13 mouse cellular contexts compared by ENCODE assay signal in the genomic region with DNA sequence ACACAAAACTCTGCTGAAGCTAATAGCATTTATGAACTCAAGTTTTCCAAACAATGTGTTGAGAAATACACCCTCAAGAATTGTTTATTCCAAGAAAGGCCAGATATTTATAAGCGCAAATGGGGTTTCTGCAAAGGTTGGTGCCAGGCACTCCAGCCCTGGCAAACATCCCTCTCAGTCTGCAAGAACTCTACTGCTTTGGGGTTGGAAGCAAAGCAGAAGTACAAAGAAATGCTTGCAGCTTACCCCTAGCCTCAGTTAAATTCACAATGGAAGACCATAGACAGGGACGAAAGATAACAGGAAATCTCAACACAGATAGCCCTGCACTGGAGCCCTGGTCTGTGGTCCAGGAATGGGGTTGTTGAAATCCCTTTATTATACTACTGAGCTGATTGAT.
DNase-seq lines count a peak whose midpoint lies in the region; ATAC-seq lines count a peak whose summit lies in the region.
"Had no signal": no experiment of that assay in that cellular context is flagged by ENCODE, and none has a peak within 500 bp of the region (broad histone marks: within the 10 kb centered on the region; RNA-seq: fewer than 3 reads in every experiment).

No protein-coding gene starts in this region.

- H3K27ac ChIP-seq in midbrain, embryonic 11.5 days (ENCODE audit: low read depth, low read length): peak overlapping the region; percentile 76
- H3K27ac ChIP-seq in midbrain, embryonic 15.5 days: no peak overlapping the region
- H3K27ac ChIP-seq: kidney, embryonic 15.5 days; lung, embryonic 15.5 days had no signal

- H3K36me3 ChIP-seq in midbrain, embryonic 11.5 days (ENCODE audit: control insufficient read depth, insufficient read depth, low read length): no peaks in the 10 kb centered on the region
- H3K36me3 ChIP-seq in midbrain, embryonic 15.5 days (replicated peaks): no peaks in the 10 kb centered on the region
- H3K36me3 ChIP-seq: kidney, embryonic 15.5 days; lung, embryonic 15.5 days had no signal

- peak overlapping the region; percentile 16; the same call in 1 of the 2 replicates for H3K4me2 ChIP-seq in midbrain, embryonic 11.5 days
- H3K4me2 ChIP-seq in midbrain, embryonic 15.5 days: no peak overlapping the region
- H3K4me2 ChIP-seq: kidney, embryonic 15.5 days; lung, embryonic 15.5 days had no signal

- no peaks in the 10 kb centered on the region; the same call in 1 of the 2 replicates for H3K9me3 ChIP-seq in midbrain, embryonic 11.5 days (ENCODE audit: control insufficient read depth, low read length)
- no peaks in the 10 kb centered on the region for H3K9me3 ChIP-seq in midbrain, embryonic 15.5 days
- H3K9me3 ChIP-seq: kidney, embryonic 15.5 days; lung, embryonic 15.5 days had no signal

- H3K4me1 ChIP-seq in midbrain, embryonic 11.5 days (ENCODE audit: control insufficient read depth, insufficient read depth, low read length): peaks cover 19% of the 10 kb centered on the region
- H3K4me1 ChIP-seq in midbrain, embryonic 15.5 days: peaks cover 10% of the 10 kb centered on the region
- H3K4me1 ChIP-seq: kidney, embryonic 15.5 days; lung, embryonic 15.5 days had no signal

- no peak overlapping the region for H3K4me3 ChIP-seq in midbrain, embryonic 11.5 days (ENCODE audit: low read depth, low read length)
- no peak overlapping the region for H3K4me3 ChIP-seq in midbrain, embryonic 15.5 days
- H3K4me3 ChIP-seq: erythroblast, embryonic 14.5 days; kidney, embryonic 15.5 days; lung, embryonic 15.5 days had no signal

- DNase-seq in adrenal gland, postnatal 10 days: peak; percentile 30
- no peak for DNase-seq in adrenal gland, adult 2 months
- DNase-seq in midbrain, embryonic 11.5 days (ENCODE audit: low spot score, missing footprints): no peak
- DNase-seq in lung, postnatal 25 days (ENCODE audit: low spot score): peak; percentile 24
- DNase-seq in urinary bladder, postnatal 14 days (ENCODE audit: low spot score): no peak
- DNase-seq in frontal cortex, postnatal 36 days (ENCODE audit: low spot score in 2 of 2): no peak
- DNase-seq: adrenal gland, postnatal 25 days; gastrocnemius, postnatal 10 days had no signal

- ATAC-seq in midbrain, embryonic 11.5 days (ENCODE audit: low FRiP score): peak; percentile 6; the same call in 1 of the 2 replicates
- no peak for ATAC-seq in midbrain, embryonic 15.5 days (replicated peaks)
- no peak for ATAC-seq in CD4-positive, CD25-positive, alpha-beta regulatory T cell, adult 4 months

- H3K9ac ChIP-seq in midbrain, embryonic 11.5 days (ENCODE audit: low read length): peak overlapping the region; percentile 38
- H3K9ac ChIP-seq in midbrain, embryonic 15.5 days: no peak overlapping the region
- H3K9ac ChIP-seq: kidney, embryonic 15.5 days; lung, embryonic 15.5 days had no signal

- no peaks in the 10 kb centered on the region for H3K27me3 ChIP-seq in midbrain, embryonic 11.5 days (ENCODE audit: control insufficient read depth, insufficient read depth, low read length)
- H3K27me3 ChIP-seq in midbrain, embryonic 15.5 days (replicated peaks): no peaks in the 10 kb centered on the region
- H3K27me3 ChIP-seq: kidney, embryonic 15.5 days; lung, embryonic 15.5 days had no signal

- 64% methylated on average over 2 of the region's 2 CpGs for WGBS in midbrain, embryonic 11.5 days
- 67% methylated on average over 2 of the region's 2 CpGs for WGBS in midbrain, embryonic 15.5 days

Comparison
In these comparisons a context has a peak if more than half of its experiments do, and no peak if none do; other contexts are left out.
1. DNase-seq: peak in adrenal gland, postnatal 10 days (single experiment) and lung, postnatal 25 days (single experiment); none in adrenal gland, adult 2 months (single experiment), midbrain, embryonic 11.5 days (single experiment), urinary bladder, postnatal 14 days (single experiment) and frontal cortex, postnatal 36 days (0 of 2).